Mouse (Mus musculus) cerebellum, postnatal 36 days (tissue): ENCODE measurements around the gene S100a3.
A peak's percentile ranks its signal among the peaks of the same experiment; 100 is the strongest.

Source experiments
- DNase-seq, 2 experiments: peaks; one replicate each; pipeline ENCODE4 v3.0.0; 2021 to 2022; ENCODE audit warnings: mixed read lengths in 2 of 2

S100a3 gene

GRCm38 (mm10) chr3:90575320-90575719 is 14.9 kb downstream of the S100a3 start:
- no peak for DNase-seq

- DNase-seq, result no peak
These were observed 16.1 kb downstream of the S100a3 start for GRCm38 (mm10) chr3:90576351-90577001.

GRCm38 (mm10) chr3:90579433-90579832 is 19.1 kb downstream of the S100a3 start:
- no peak for DNase-seq

- no peak for DNase-seq
These were observed 20.8 kb downstream of the S100a3 start for GRCm38 (mm10) chr3:90581141-90581540.

- no peak for DNase-seq
These were observed 21.8 kb downstream of the S100a3 start for GRCm38 (mm10) chr3:90582156-90582555.

GRCm38 (mm10) chr3:90582556-90582955 is 22.2 kb downstream of the S100a3 start:
- no peak for DNase-seq

GRCm38 (mm10) chr3:90583893-90584292 is 23.5 kb downstream of the S100a3 start:
- no peak for DNase-seq

- peak in 1 of 2 experiments; percentile 21 for DNase-seq
These were observed 25.2 kb downstream of the S100a3 start for GRCm38 (mm10) chr3:90585595-90585994.

GRCm38 (mm10) chr3:90586016-90586643 is 25.8 kb downstream of the S100a3 start:
- no peak for DNase-seq

GRCm38 (mm10) chr3:90586906-90587305 is 26.5 kb downstream of the S100a3 start:
- no peak for DNase-seq

- DNase-seq, result no peak
These were observed 27.2 kb downstream of the S100a3 start for GRCm38 (mm10) chr3:90587361-90588101.

GRCm38 (mm10) chr3:90589390-90589789 is 29.0 kb downstream of the S100a3 start:
- DNase-seq, result no peak

GRCm38 (mm10) chr3:90589947-90590346 is 29.6 kb downstream of the S100a3 start, which contains the start of gene S100a2:
Gene S100a2 (plus strand): TSS chr3:90590247.
- DNase-seq, result no peak

- no peak for DNase-seq
These were observed 34.1 kb downstream of the S100a3 start for GRCm38 (mm10) chr3:90594466-90594865.

GRCm38 (mm10) chr3:90595556-90595955 is 35.2 kb downstream of the S100a3 start:
- DNase-seq, result no peak

GRCm38 (mm10) chr3:90596810-90597209 is 36.4 kb downstream of the S100a3 start:
- DNase-seq, result no peak

GRCm38 (mm10) chr3:90597736-90598135 is 37.4 kb downstream of the S100a3 start:
- DNase-seq, result no peak

GRCm38 (mm10) chr3:90598212-90598611 is 37.8 kb downstream of the S100a3 start:
- no peak for DNase-seq

GRCm38 (mm10) chr3:90599401-90599800 is 39.0 kb downstream of the S100a3 start:
- DNase-seq, result no peak

GRCm38 (mm10) chr3:90600036-90600435 is 39.7 kb downstream of the S100a3 start:
- no peak for DNase-seq

- no peak for DNase-seq
These were observed 40.2 kb downstream of the S100a3 start for GRCm38 (mm10) chr3:90600458-90601195.

GRCm38 (mm10) chr3:90601486-90602110 is 41.2 kb downstream of the S100a3 start, which contains the start of gene Gm42674:
Gene Gm42674 (plus strand): TSS chr3:90601904.
- no peak for DNase-seq

GRCm38 (mm10) chr3:90603623-90604022 is 43.2 kb downstream of the S100a3 start, which contains the start of gene S100a4:
Gene S100a4 (plus strand): TSS chr3:90603771.
- DNase-seq, result no peak
